Mouse (Mus musculus): ENCODE results near the gene Bag6.

The Bag6 gene

GRCm38 (mm10) chr17:35115046-35116019, 19.6 kb upstream of the Bag6 start, which contains the start of gene Ly6g5b:
Gene Ly6g5b (minus strand): TSS chr17:35115428.
- no peak for DNase-seq

- peak; percentile 81 for DNase-seq
These were observed 14.2 kb upstream of the Bag6 start for GRCm38 (mm10) chr17:35120745-35121142.

- peak; percentile 99 for DNase-seq
These were observed 13.7 kb upstream of the Bag6 start, which contains the start of gene Gpank1 for GRCm38 (mm10) chr17:35121143-35121799. Gene Gpank1 (plus strand): TSS chr17:35121455.

GRCm38 (mm10) chr17:35121871-35122303, 13.1 kb upstream of the Bag6 start, which contains the start of gene Csnk2b:
Gene Csnk2b (minus strand): TSS chr17:35122053.
- peak; percentile 83 for DNase-seq

GRCm38 (mm10) chr17:35123287-35123686, 11.7 kb upstream of the Bag6 start:
- DNase-seq, result peak; percentile 39

- DNase-seq, result peak; percentile 53
These were observed 10.6 kb upstream of the Bag6 start for GRCm38 (mm10) chr17:35124261-35124896.

GRCm38 (mm10) chr17:35125081-35125480, 9.9 kb upstream of the Bag6 start:
- peak; percentile 46 for DNase-seq

GRCm38 (mm10) chr17:35125578-35125977, 9.4 kb upstream of the Bag6 start:
- no peak for DNase-seq

- peak; percentile 73 for DNase-seq
These were observed 8.8 kb upstream of the Bag6 start, which contains the start of gene D17H6S53E for GRCm38 (mm10) chr17:35126206-35126611. Gene D17H6S53E (plus strand): TSS chr17:35126373.

GRCm38 (mm10) chr17:35127017-35127416, 8.0 kb upstream of the Bag6 start:
- DNase-seq, result peak; percentile 41

GRCm38 (mm10) chr17:35128996-35129395, 6.0 kb upstream of the Bag6 start:
- DNase-seq, result peak; percentile 47

- DNase-seq, result no peak
These were observed 3.9 kb upstream of the Bag6 start for GRCm38 (mm10) chr17:35131038-35131437.

GRCm38 (mm10) chr17:35131500-35132173, 3.3 kb upstream of the Bag6 start, which contains the start of gene Apom:
Gene Apom (minus strand): TSS chr17:35132050.
- no peak for DNase-seq

- DNase-seq, result no peak
These were observed 2.8 kb upstream of the Bag6 start for GRCm38 (mm10) chr17:35132174-35132560.

GRCm38 (mm10) chr17:35133517-35133916, 1.5 kb upstream of the Bag6 start:
- DNase-seq, result peak; percentile 54

- DNase-seq, result no peak
These were observed 778 bp downstream of the Bag6 start for GRCm38 (mm10) chr17:35135591-35136320.

- DNase-seq, result no peak
These were observed 4.3 kb downstream of the Bag6 start for GRCm38 (mm10) chr17:35139269-35139668.

GRCm38 (mm10) chr17:35140490-35140996, 5.6 kb downstream of the Bag6 start:
- DNase-seq, result no peak

GRCm38 (mm10) chr17:35141971-35142370, 7.0 kb downstream of the Bag6 start:
- no peak for DNase-seq

- no peak for DNase-seq
These were observed 11.2 kb downstream of the Bag6 start for GRCm38 (mm10) chr17:35146139-35146538.

GRCm38 (mm10) chr17:35147348-35147747, 12.4 kb downstream of the Bag6 start:
- DNase-seq, result no peak

All from cerebellum, adult 11-12 months (tissue).